24 mouse cellular contexts compared by ENCODE assay signal in genomic region chr13:56102160-56102559, GRCm38 (mm10). TPM values are rescaled to one million over a fixed set of nuclear protein-coding genes. Genes with fewer than 3 reads are reported as not detected.
A peak's percentile ranks its signal among the peaks of the same experiment; 100 is the strongest.
DNase-seq lines count a peak whose midpoint lies in the region; ATAC-seq lines count a peak whose summit lies in the region.
"Had no signal": no experiment of that assay in that cellular context is flagged by ENCODE, and none has a peak within 500 bp of the region (broad histone marks: within the 10 kb centered on the region; RNA-seq: fewer than 3 reads in every experiment).

No protein-coding gene starts in this region.

- no peaks in the 10 kb centered on the region for H3K27me3 ChIP-seq in hindbrain, embryonic 14.5 days (ENCODE audit: control insufficient read depth, insufficient read depth, low read length)
- H3K27me3 ChIP-seq in hindbrain, embryonic 16.5 days (replicated peaks; ENCODE audit: control insufficient read depth, insufficient read depth, low read length), result no peaks in the 10 kb centered on the region
- H3K27me3 ChIP-seq in lung, embryonic 16.5 days (ENCODE audit: control insufficient read depth, insufficient read depth, low read depth, low read length), result no peaks in the 10 kb centered on the region
- H3K27me3 ChIP-seq in limb, embryonic 12.5 days, result no peaks in the 10 kb centered on the region
- H3K27me3 ChIP-seq in stomach, embryonic 16.5 days (ENCODE audit: control insufficient read depth, insufficient read depth, low read length), result no peaks in the 10 kb centered on the region
- H3K27me3 ChIP-seq: CH12.LX; heart, embryonic 13.5 days; midbrain, embryonic 13.5 days had no signal

- WGBS in hindbrain, embryonic 14.5 days, result 74% methylated on average over 9 of the region's 9 CpGs
- WGBS in hindbrain, embryonic 16.5 days, result 56% methylated on average over 9 of the region's 9 CpGs
- 50% methylated on average over 9 of the region's 9 CpGs for WGBS in lung, embryonic 16.5 days
- WGBS in limb, embryonic 12.5 days, result 33% methylated on average over 9 of the region's 9 CpGs
- WGBS in stomach, embryonic 16.5 days, result 45% methylated on average over 9 of the region's 9 CpGs

- H3K4me2 ChIP-seq in hindbrain, embryonic 14.5 days (replicated peaks), result no peak overlapping the region
- no peak overlapping the region for H3K4me2 ChIP-seq in hindbrain, embryonic 16.5 days (ENCODE audit: low read length)
- no peak overlapping the region for H3K4me2 ChIP-seq in lung, embryonic 16.5 days (ENCODE audit: low read depth, low read length)
- H3K4me2 ChIP-seq in limb, embryonic 12.5 days, result peak overlapping the region; percentile 17; the same call in 1 of the 2 replicates
- peak overlapping the region; percentile 9; the same call in 1 of the 2 replicates for H3K4me2 ChIP-seq in stomach, embryonic 16.5 days (ENCODE audit: low read depth, low read length)
- H3K4me2 ChIP-seq: heart, embryonic 13.5 days; midbrain, embryonic 13.5 days had no signal

- no peaks in the 10 kb centered on the region for H3K9me3 ChIP-seq in hindbrain, embryonic 14.5 days (ENCODE audit: control insufficient read depth, low read length)
- no peaks in the 10 kb centered on the region for H3K9me3 ChIP-seq in hindbrain, embryonic 16.5 days (ENCODE audit: control insufficient read depth, low read length)
- H3K9me3 ChIP-seq in lung, embryonic 16.5 days (ENCODE audit: control insufficient read depth, low read length), result no peaks in the 10 kb centered on the region
- no peaks in the 10 kb centered on the region for H3K9me3 ChIP-seq in limb, embryonic 12.5 days
- no peaks in the 10 kb centered on the region for H3K9me3 ChIP-seq in stomach, embryonic 16.5 days (replicated peaks; ENCODE audit: control insufficient read depth, low read length)
- H3K9me3 ChIP-seq: heart, embryonic 13.5 days; midbrain, embryonic 13.5 days had no signal

- no peak overlapping the region for H3K4me3 ChIP-seq in hindbrain, embryonic 14.5 days (replicated peaks; ENCODE audit: low read length)
- H3K4me3 ChIP-seq in hindbrain, embryonic 16.5 days (ENCODE audit: low read length), result no peak overlapping the region
- H3K4me3 ChIP-seq in lung, embryonic 16.5 days (ENCODE audit: low read length), result no peak overlapping the region
- H3K4me3 ChIP-seq in limb, embryonic 12.5 days (replicated peaks), result no peak overlapping the region
- H3K4me3 ChIP-seq in stomach, embryonic 16.5 days (replicated peaks; ENCODE audit: low read length), result no peak overlapping the region
- H3K4me3 ChIP-seq: heart, embryonic 13.5 days; midbrain, embryonic 13.5 days; myocyte had no signal

- H3K36me3 ChIP-seq in hindbrain, embryonic 14.5 days (replicated peaks; ENCODE audit: control insufficient read depth, insufficient read depth), result peaks cover 23% of the 10 kb centered on the region
- H3K36me3 ChIP-seq in hindbrain, embryonic 16.5 days (ENCODE audit: control insufficient read depth, insufficient read depth, low read length), result no peaks in the 10 kb centered on the region
- H3K36me3 ChIP-seq in lung, embryonic 16.5 days (ENCODE audit: control insufficient read depth, insufficient read depth, low read length), result peaks cover 12% of the 10 kb centered on the region
- peaks cover 78% of the 10 kb centered on the region for H3K36me3 ChIP-seq in limb, embryonic 12.5 days
- H3K36me3 ChIP-seq in stomach, embryonic 16.5 days (ENCODE audit: control insufficient read depth, insufficient read depth, low read length), result peaks cover 8% of the 10 kb centered on the region; the same call in 1 of the 2 replicates

- H3K9ac ChIP-seq in hindbrain, embryonic 14.5 days, result no peak overlapping the region
- no peak overlapping the region for H3K9ac ChIP-seq in hindbrain, embryonic 16.5 days (ENCODE audit: low read depth, low read length)
- no peak overlapping the region for H3K9ac ChIP-seq in lung, embryonic 16.5 days (ENCODE audit: low read length)
- no peak overlapping the region for H3K9ac ChIP-seq in limb, embryonic 12.5 days (replicated peaks)
- no peak overlapping the region for H3K9ac ChIP-seq in stomach, embryonic 16.5 days (ENCODE audit: low read length)
- H3K9ac ChIP-seq: forebrain, postnatal 0 days; heart, embryonic 13.5 days; liver, embryonic 14.5 days; midbrain, embryonic 13.5 days had no signal

- ATAC-seq in hindbrain, embryonic 14.5 days (ENCODE audit: low FRiP score), result 0 out of 2 replicates have a peak, but pooled peaks have one; percentile 46
- no peak for ATAC-seq in hindbrain, embryonic 16.5 days
- peak; percentile 97 for ATAC-seq in lung, embryonic 16.5 days (ENCODE audit: low read depth)
- 0 out of 2 replicates have a peak, but pooled peaks have one; percentile 66 for ATAC-seq in limb, embryonic 12.5 days (ENCODE audit: insufficient number of reproducible peaks, insufficient read depth, low FRiP score, low TSS enrichment, low read depth)
- peak; percentile 87 for ATAC-seq in stomach, embryonic 16.5 days (ENCODE audit: insufficient read depth, low FRiP score)
- ATAC-seq: forebrain, postnatal 0 days; midbrain, embryonic 13.5 days had no signal

- H3K27ac ChIP-seq in hindbrain, embryonic 14.5 days, result peak overlapping the region; percentile 62
- no peak overlapping the region for H3K27ac ChIP-seq in hindbrain, embryonic 16.5 days (ENCODE audit: low read depth, low read length)
- peak overlapping the region; percentile 70 for H3K27ac ChIP-seq in lung, embryonic 16.5 days (ENCODE audit: low read length)
- H3K27ac ChIP-seq in limb, embryonic 12.5 days, result peak overlapping the region; percentile 86
- H3K27ac ChIP-seq in stomach, embryonic 16.5 days (ENCODE audit: low read length), result peak overlapping the region; percentile 82
- H3K27ac ChIP-seq: heart, embryonic 13.5 days; liver, embryonic 14.5 days; midbrain, embryonic 13.5 days had no signal

- no peak for DNase-seq in hindbrain, embryonic 14.5 days (ENCODE audit: low spot score)
- DNase-seq in lung, postnatal 36 days, result no peak
- no peak for DNase-seq in cerebellum, adult 9-11 months
- DNase-seq in c-Kit-positive CD71-positive TER-119-positive erythroid progenitor cells, embryonic 14.5 days (ENCODE audit: low spot score), result no peak
- DNase-seq: adrenal gland, postnatal 10 days; cerebellum, adult 11-12 months; cerebellum, postnatal 36 days; forebrain, postnatal 0 days; heart, adult 11 months; heart, postnatal 36 days; kidney, adult 9 months; kidney, postnatal 36 days; layer of hippocampus, adult 9-11 months; right cerebral cortex, adult 18-20 months; thymus, postnatal 25 days had no signal

- H3K4me1 ChIP-seq in hindbrain, embryonic 14.5 days (replicated peaks; ENCODE audit: control insufficient read depth, insufficient read depth, low read length), result peaks cover 24% of the 10 kb centered on the region
- H3K4me1 ChIP-seq in hindbrain, embryonic 16.5 days (ENCODE audit: control insufficient read depth, insufficient read depth, low read depth, low read length), result peaks cover 20% of the 10 kb centered on the region
- H3K4me1 ChIP-seq in lung, embryonic 16.5 days (replicated peaks; ENCODE audit: control insufficient read depth, insufficient read depth, low read length), result peaks cover 6% of the 10 kb centered on the region
- peaks cover 50% of the 10 kb centered on the region for H3K4me1 ChIP-seq in limb, embryonic 12.5 days (replicated peaks)
- H3K4me1 ChIP-seq in stomach, embryonic 16.5 days (ENCODE audit: control insufficient read depth, insufficient read depth, low read length), result peaks cover 34% of the 10 kb centered on the region

RNA-seq across cellular contexts. Expression of gene H2afy, which starts 34.0 kb away (rescaled TPM):
- 287 and 316 TPM in 2 replicates for polyA plus RNA-seq in hindbrain, embryonic 14.5 days (2014; fragmentation: Nextera tagmentation; extraction: Ambion mirVana)
- 239 and 258 TPM in 2 replicates for polyA plus RNA-seq in hindbrain, embryonic 16.5 days (2015; fragmentation: Nextera tagmentation; extraction: Ambion mirVana)
- polyA plus RNA-seq in lung, embryonic 16.5 days (2015; fragmentation: Nextera tagmentation; extraction: Ambion mirVana), result 247 and 266 TPM in 2 replicates
- polyA plus RNA-seq in limb, embryonic 12.5 days (2016; fragmentation: Nextera tagmentation; extraction: Ambion mirVana), result 607 and 623 TPM in 2 replicates
- 247 and 271 TPM in 2 replicates for polyA plus RNA-seq in stomach, embryonic 16.5 days (2015; fragmentation: Nextera tagmentation; extraction: Ambion mirVana)

Comparison
In these comparisons a context has a peak if more than half of its experiments do, and no peak if none do; other contexts are left out.
1. H3K4me2 ChIP-seq: peak in limb, embryonic 12.5 days (single experiment) and stomach, embryonic 16.5 days (single experiment); none in hindbrain, embryonic 14.5 days (single experiment), hindbrain, embryonic 16.5 days (single experiment) and lung, embryonic 16.5 days (single experiment).